Mouse (Mus musculus) ES-E14 (cell line): ENCODE measurements around the gene Clip1. TPM values are rescaled to one million over a fixed set of nuclear protein-coding genes. Genes with fewer than 3 reads are reported as not detected.

Experiments
- DNase-seq: peaks from one replicate; pipeline ENCODE4 v3.0.0-alpha.2; 2013; ENCODE audit warnings: low read depth, low spot score
- H3K27ac ChIP-seq: 2 replicates; pipeline ENCODE4 v1.5.1; 2012; ENCODE audit warnings: low read depth, mild to moderate bottlenecking, low read length, moderate library complexity, mixed read lengths; ENCODE audit not compliant: poor library complexity, insufficient read depth, severe bottlenecking
- H3K36me3 ChIP-seq: 2 replicates; pipeline ENCODE4 v1.6.1; 2012; ENCODE audit warnings: mild to moderate bottlenecking, low read length, moderate library complexity, mixed read lengths; ENCODE audit not compliant: control insufficient read depth, poor library complexity, insufficient read depth, severe bottlenecking
- H3K4me1 ChIP-seq, 2 experiments: fragments of 150-350 bp in 1 of 2; sonication (generic) in 1 of 2; 2 replicates each; pipeline ENCODE4 v1.6.1; 2012; ENCODE audit warnings: low read length in 2 of 2, mild to moderate bottlenecking in 1 of 2, mixed read lengths in 1 of 2; ENCODE audit not compliant: control insufficient read depth in 2 of 2, insufficient read depth in 2 of 2, poor library complexity in 1 of 2
- H3K4me3 ChIP-seq, 2 experiments: fragments of 150-350 bp in 1 of 2; sonication (generic) in 1 of 2; 2 replicates each; pipeline ENCODE4 v1.5.1; 2012; ENCODE audit warnings: low read length in 2 of 2, low read depth in 1 of 2, mild to moderate bottlenecking in 1 of 2, mixed read lengths in 1 of 2; ENCODE audit not compliant: insufficient read depth in 1 of 2, poor library complexity in 1 of 2, severe bottlenecking in 1 of 2
- H3K9ac ChIP-seq: 2 replicates; pipeline ENCODE4 v1.6.1; 2012; ENCODE audit warnings: low read depth, mild to moderate bottlenecking, low read length, mixed read lengths; ENCODE audit not compliant: poor library complexity, insufficient read depth, severe bottlenecking
- H3K9me3 ChIP-seq: fragments of 150-350 bp; sonication (generic); 2 replicates; pipeline ENCODE4 v1.6.1; 2012; ENCODE audit warnings: low read depth, mild to moderate bottlenecking, low read length; ENCODE audit not compliant: control insufficient read depth, insufficient read depth
- CHD2 ChIP-seq: IDR thresholded peaks from 2 replicates; pipeline ENCODE4 v1.6.1; 2014; ENCODE audit warnings: mild to moderate bottlenecking, low read depth, low read length, inconsistent platforms
- HCFC1 ChIP-seq: IDR thresholded peaks from 2 replicates; pipeline ENCODE4 v1.6.1; 2012; ENCODE audit warnings: low read length, inconsistent platforms, borderline replicate concordance; ENCODE audit not compliant: insufficient read depth
- MAFK ChIP-seq: IDR thresholded peaks from 2 replicates; pipeline ENCODE4 v1.6.1; 2014; ENCODE audit warnings: mild to moderate bottlenecking, low read depth, low read length, inconsistent platforms; ENCODE audit not compliant: insufficient read depth
- ZC3H11A ChIP-seq: IDR thresholded peaks from 2 replicates; pipeline ENCODE4 v1.6.1; 2012; ENCODE audit warnings: low read depth, mild to moderate bottlenecking, inconsistent platforms, low read length, borderline replicate concordance
- ZNF384 ChIP-seq: IDR thresholded peaks from 2 replicates; pipeline ENCODE4 v1.6.1; 2012; ENCODE audit warnings: low read depth, low read length, inconsistent platforms
- in situ Hi-C, 2 experiments: fragments of 600-800 bp; cut with MboI; formaldehyde crosslinking; loops; one replicate each; pipeline ENCODE4 v1.15.1; 2025; ENCODE audit warnings: low sequenced_read_pairs in 2 of 2, inconsistent platforms in 1 of 2; ENCODE audit not compliant: unreplicated experiment in 2 of 2
- total RNA-seq: library from RNA; depleted of rRNA; stranded (reverse); fragments of 300-350 nt; gene quantifications from 2 replicates; pipeline ENCODE4 v1.2.3, GENCODE M21; 2012

Clip1 gene
- total RNA-seq, 1 experiment = 11.8 TPM

- H3K9me3 ChIP-seq = no peaks in the 10 kb centered on the region
- no peaks in the 10 kb centered on the region for H3K36me3 ChIP-seq
- H3K9ac ChIP-seq = no peak overlapping the region
- TF ChIP-seq MAFK = no peak
- no peak for TF ChIP-seq HCFC1
- TF ChIP-seq CHD2 = no peak
- TF ChIP-seq ZC3H11A = no peak
- no peak for TF ChIP-seq ZNF384
- DNase-seq = no peak
- no peak overlapping the region for H3K27ac ChIP-seq
- peak overlapping the region; percentile 80 to 92; a peak in 3 of 4 replicates for H3K4me3 ChIP-seq
- no peaks in the 10 kb centered on the region for H3K4me1 ChIP-seq
- in situ Hi-C loops = no loop called here
Observed at GRCm38 (mm10) chr5:123683043-123683376, 1.4 kb downstream of the Clip1 start.

GRCm38 (mm10) chr5:123682372-123682771 is 2.0 kb downstream of the Clip1 start:
- in situ Hi-C loops = no loop called here
- no peak overlapping the region for H3K27ac ChIP-seq
- no peaks in the 10 kb centered on the region for H3K9me3 ChIP-seq
- no peak for DNase-seq
- TF ChIP-seq ZNF384 (no peak), CHD2 (no peak), HCFC1 (no peak), MAFK (no peak), ZC3H11A (no peak)
- no peak overlapping the region for H3K4me3 ChIP-seq
- H3K36me3 ChIP-seq = no peaks in the 10 kb centered on the region
- no peak overlapping the region for H3K9ac ChIP-seq
- no peaks in the 10 kb centered on the region for H3K4me1 ChIP-seq

GRCm38 (mm10) chr5:123679546-123680263 is 4.7 kb downstream of the Clip1 start:
- H3K4me1 ChIP-seq = no peaks in the 10 kb centered on the region
- no peaks in the 10 kb centered on the region for H3K9me3 ChIP-seq
- DNase-seq = no peak
- in situ Hi-C loops = no loop called here
- H3K4me3 ChIP-seq = no peak overlapping the region
- no peak overlapping the region for H3K9ac ChIP-seq
- no peak for TF ChIP-seq HCFC1
- no peak for TF ChIP-seq CHD2
- TF ChIP-seq ZC3H11A = no peak
- TF ChIP-seq ZNF384 = no peak
- no peak for TF ChIP-seq MAFK
- no peak overlapping the region for H3K27ac ChIP-seq
- no peaks in the 10 kb centered on the region for H3K36me3 ChIP-seq

GRCm38 (mm10) chr5:123679106-123679505 is 5.3 kb downstream of the Clip1 start:
- TF ChIP-seq ZC3H11A = no peak
- no peak for TF ChIP-seq ZNF384
- no peak for TF ChIP-seq MAFK
- TF ChIP-seq CHD2 = no peak
- no peak for TF ChIP-seq HCFC1
- Histone ChIP-seq H3K4me1 (no peaks in the 10 kb centered on the region), H3K36me3 (no peaks in the 10 kb centered on the region), H3K9ac (no peak overlapping the region), H3K27ac (no peak overlapping the region), H3K4me3 (no peak overlapping the region), H3K9me3 (no peaks in the 10 kb centered on the region)
- DNase-seq = no peak
- in situ Hi-C loops = no loop called here

GRCm38 (mm10) chr5:123675717-123676116 is 8.7 kb downstream of the Clip1 start:
- in situ Hi-C loops = no loop called here
- H3K4me3 ChIP-seq = no peak overlapping the region
- H3K9ac ChIP-seq = no peak overlapping the region
- H3K36me3 ChIP-seq = no peaks in the 10 kb centered on the region
- no peaks in the 10 kb centered on the region for H3K4me1 ChIP-seq
- H3K27ac ChIP-seq = no peak overlapping the region
- TF ChIP-seq MAFK (no peak), ZNF384 (no peak), ZC3H11A (no peak), CHD2 (no peak), HCFC1 (no peak)
- DNase-seq = no peak
- no peaks in the 10 kb centered on the region for H3K9me3 ChIP-seq
